Mouse (Mus musculus) kidney, adult 2 months (tissue): ENCODE results near the gene Map4k4. TPM values are rescaled to one million over a fixed set of nuclear protein-coding genes. Genes with fewer than 3 reads are reported as not detected.
A peak's percentile ranks its signal among the peaks of the same experiment; 100 is the strongest.

Experiments
- DNase-seq: peaks from one replicate; pipeline ENCODE4 v3.0.0; 2021
- H3K27ac ChIP-seq: fragments of 200-500 bp; 2 replicates; pipeline ENCODE4 v1.5.1; 2012; ENCODE audit warnings: low read depth, low read length, control low read depth, inconsistent platforms; ENCODE audit not compliant: insufficient read depth
- H3K27me3 ChIP-seq: fragments of 200-500 bp; replicated peaks from 2 replicates; pipeline ENCODE4 v1.6.1; 2012; ENCODE audit warnings: mild to moderate bottlenecking, moderate library complexity, low read length, inconsistent platforms; ENCODE audit not compliant: control insufficient read depth, insufficient read depth
- H3K36me3 ChIP-seq: fragments of 200-500 bp; 2 replicates; pipeline ENCODE4 v1.6.1; 2012; ENCODE audit warnings: mild to moderate bottlenecking, moderate library complexity, low read length, inconsistent platforms; ENCODE audit not compliant: control insufficient read depth, insufficient read depth
- H3K4me1 ChIP-seq: fragments of 200-500 bp; 2 replicates; pipeline ENCODE4 v1.6.1; 2011; ENCODE audit warnings: low read length; ENCODE audit not compliant: control insufficient read depth, insufficient read depth
- H3K4me3 ChIP-seq: fragments of 200-500 bp; 2 replicates; pipeline ENCODE4 v1.5.1; 2011; ENCODE audit warnings: mild to moderate bottlenecking, low read depth, low read length, control low read depth; ENCODE audit not compliant: insufficient read depth
- CTCF ChIP-seq: fragments of 200-500 bp; conservative IDR thresholded peaks from 2 replicates; pipeline ENCODE4 v1.5.1; 2011; ENCODE audit warnings: low read depth, mild to moderate bottlenecking, control low read depth, low read length, moderate library complexity, mixed read lengths; ENCODE audit not compliant: insufficient read depth, insufficient read length
- POLR2A ChIP-seq: fragments of 200-500 bp; IDR thresholded peaks from one replicate; pipeline ENCODE4 v1.6.1; 2011; ENCODE audit warnings: low read depth, low read length, control low read depth
- WGBS: fragments of 180-500 bp; shearing (Covaris S2); methylation state at CpG from one replicate; pipeline ENCODE4 v1.1.7; 2018; 5-methylcytosine and 5-hydroxymethylcytosine counted together
- polyA plus RNA-seq: library from polyadenylated mRNA; depleted of rRNA; stranded (reverse); fragments of >200 nt; gene quantifications from 2 replicates; pipeline ENCODE4 v1.2.3, GENCODE M21; 2012

Map4k4 gene
- polyA plus RNA-seq, 1 experiment, result 29.2 TPM

DNA sequence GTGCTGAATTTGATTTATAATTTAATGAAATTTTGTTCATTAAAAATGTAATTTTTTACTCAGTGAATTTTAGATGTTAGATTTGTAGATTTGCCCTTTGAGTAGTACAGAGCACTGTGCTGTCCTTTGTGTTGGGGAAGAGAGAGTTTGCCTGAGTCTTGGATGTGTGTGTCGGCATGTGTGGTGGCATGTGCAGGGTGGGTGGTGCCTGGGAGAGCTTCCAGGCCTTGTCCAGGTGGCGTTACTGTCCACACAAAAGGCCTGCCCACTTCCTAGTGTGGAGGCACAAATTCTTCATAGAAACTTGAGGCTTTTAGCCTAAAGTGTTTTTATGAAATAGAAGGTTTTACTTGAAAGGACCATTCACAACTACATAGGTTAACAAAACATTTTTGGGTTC, 36.2 kb downstream of the Map4k4 start:
- no peak for DNase-seq
- no peak overlapping the region for H3K27ac ChIP-seq
- H3K27me3 ChIP-seq, result no peaks in the 10 kb centered on the region
- TF ChIP-seq POLR2A, result no peak
- TF ChIP-seq CTCF, result no peak
- H3K36me3 ChIP-seq, result no peaks in the 10 kb centered on the region
- 46% methylated on average over 2 of the region's 2 CpGs for WGBS
- H3K4me1 ChIP-seq, result peaks cover 18% of the 10 kb centered on the region
- no peak overlapping the region for H3K4me3 ChIP-seq

DNA sequence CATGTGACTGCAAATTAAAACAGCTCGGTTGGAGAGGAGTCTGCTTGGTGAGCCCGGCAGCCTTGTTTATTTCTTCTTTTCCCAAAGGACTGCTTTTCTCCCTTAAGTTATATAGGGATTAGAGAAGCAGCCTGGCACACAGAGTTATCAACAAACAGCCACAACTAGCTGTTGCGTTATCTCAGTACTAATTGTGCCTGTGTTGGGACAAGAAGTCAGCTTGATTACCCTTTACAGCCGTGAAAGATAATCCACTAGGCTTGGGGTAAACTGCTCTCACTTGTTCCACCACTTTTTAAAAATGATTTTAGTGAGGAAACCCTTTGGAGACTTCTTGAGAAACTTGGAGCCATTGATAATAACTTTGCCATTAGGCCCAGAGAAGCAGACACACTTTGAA, 36.9 kb downstream of the Map4k4 start:
- H3K27me3 ChIP-seq, result no peaks in the 10 kb centered on the region
- H3K4me1 ChIP-seq, result peaks cover 18% of the 10 kb centered on the region
- H3K27ac ChIP-seq, result no peak overlapping the region
- no peak overlapping the region for H3K4me3 ChIP-seq
- H3K36me3 ChIP-seq, result no peaks in the 10 kb centered on the region
- no peak for TF ChIP-seq CTCF
- TF ChIP-seq POLR2A, result no peak
- DNase-seq, result no peak
- WGBS, result 64% methylated on average over 4 of the region's 4 CpGs

DNA sequence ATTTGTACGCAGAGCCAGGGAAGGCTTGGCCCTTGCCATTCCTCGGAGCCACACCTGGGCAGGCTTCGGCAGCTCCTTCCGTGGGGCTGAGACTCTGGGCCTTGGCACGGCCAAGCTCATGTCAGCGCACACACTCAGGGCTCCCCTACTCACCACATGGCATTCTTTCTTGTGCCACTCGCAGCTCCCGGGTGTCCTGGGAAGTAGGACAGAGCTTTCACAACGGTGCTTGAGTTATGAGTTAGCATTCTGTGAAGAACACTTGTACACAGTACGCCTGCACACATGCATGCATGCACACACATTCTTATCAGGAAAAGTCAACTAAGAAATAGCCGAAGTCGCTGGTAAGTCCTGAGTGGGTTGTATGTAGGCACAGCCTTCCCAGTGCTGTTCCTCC, 38.7 kb downstream of the Map4k4 start:
- Histone ChIP-seq H3K27ac (no peak overlapping the region), H3K4me1 (peaks cover 12% of the 10 kb centered on the region), H3K27me3 (no peaks in the 10 kb centered on the region), H3K4me3 (no peak overlapping the region), H3K36me3 (no peaks in the 10 kb centered on the region)
- DNase-seq, result no peak
- TF ChIP-seq CTCF (no peak), POLR2A (no peak)
- WGBS, result 79% methylated on average over 12 of the region's 12 CpGs

DNA sequence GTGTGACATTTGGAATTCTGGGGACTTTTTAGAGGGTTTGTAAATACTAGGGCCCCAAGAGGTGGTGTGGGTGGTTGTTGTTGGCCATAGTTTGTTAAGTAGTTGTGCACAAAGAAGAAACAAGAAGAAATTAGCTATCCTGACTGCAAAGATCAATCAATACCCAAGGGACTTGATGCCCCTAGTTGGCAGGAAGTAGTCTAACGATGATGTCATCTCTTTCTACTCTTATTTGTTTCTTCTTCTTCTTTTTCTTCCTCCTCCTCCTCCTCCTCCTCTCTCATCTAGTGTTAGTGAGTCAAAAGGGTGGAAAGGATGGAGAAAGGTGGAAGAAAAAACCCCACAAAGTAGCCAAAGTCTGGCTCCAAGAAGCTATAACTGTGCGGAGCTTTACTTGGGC, 39.6 kb downstream of the Map4k4 start:
- Histone ChIP-seq H3K27me3 (no peaks in the 10 kb centered on the region), H3K27ac (no peak overlapping the region), H3K4me3 (no peak overlapping the region), H3K4me1 (peaks cover 15% of the 10 kb centered on the region), H3K36me3 (no peaks in the 10 kb centered on the region)
- no peak for DNase-seq
- no peak for TF ChIP-seq POLR2A
- TF ChIP-seq CTCF, result no peak
- WGBS, result 85% methylated on average over 2 of the region's 2 CpGs

DNA sequence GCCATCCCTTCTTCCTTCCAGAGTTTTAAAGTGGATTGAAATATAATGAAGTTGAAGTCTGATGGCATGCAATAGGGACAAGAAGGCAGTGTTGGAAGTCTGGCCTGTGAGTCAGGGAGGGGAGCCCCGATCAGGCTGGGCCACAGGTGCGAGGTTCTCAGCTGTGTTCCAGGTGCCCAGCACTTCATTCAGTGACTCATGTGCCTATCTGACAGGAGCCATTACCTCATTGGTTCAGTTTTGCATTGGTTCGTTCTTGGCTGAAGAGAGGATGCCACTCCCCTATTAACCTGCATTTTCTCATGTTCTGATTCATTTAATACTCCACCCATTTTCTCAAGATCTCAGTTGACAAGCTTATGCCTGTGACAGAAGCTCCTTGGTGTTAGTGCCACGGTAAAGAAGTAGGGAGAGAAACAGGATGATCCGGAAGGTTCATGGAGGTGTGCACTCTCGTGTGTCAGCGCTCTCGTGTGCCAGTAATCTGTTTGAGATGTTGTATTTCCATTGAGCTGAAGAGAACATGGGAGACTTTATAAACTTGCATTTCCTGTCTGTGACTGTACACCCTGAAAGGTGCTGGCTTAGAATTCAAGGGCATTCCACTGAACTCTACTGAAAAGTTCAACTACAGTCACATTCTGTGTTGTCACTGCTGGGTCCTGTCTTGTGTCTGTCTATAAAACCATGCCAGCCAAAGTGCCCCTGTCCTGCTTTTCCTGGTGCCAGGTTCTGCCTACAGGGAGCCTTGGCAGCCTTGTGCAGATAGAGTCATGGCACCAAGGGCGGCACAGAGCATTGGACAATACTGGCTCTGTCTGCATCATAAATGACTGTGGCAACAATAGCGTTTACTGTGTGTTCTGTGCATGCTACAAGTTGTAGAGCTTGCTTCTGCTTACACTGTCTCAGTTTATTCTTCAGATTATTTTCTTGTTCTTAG, 40.8 kb downstream of the Map4k4 start:
- 61% methylated on average over 10 of the region's 10 CpGs for WGBS
- Histone ChIP-seq H3K27me3 (no peaks in the 10 kb centered on the region), H3K36me3 (no peaks in the 10 kb centered on the region), H3K4me1 (peaks cover 15% of the 10 kb centered on the region), H3K4me3 (no peak overlapping the region), H3K27ac (0 out of 2 replicates have a peak overlapping the region, but pooled peaks have one; percentile 16)
- DNase-seq, result no peak
- TF ChIP-seq CTCF (no peak), POLR2A (no peak)

DNA sequence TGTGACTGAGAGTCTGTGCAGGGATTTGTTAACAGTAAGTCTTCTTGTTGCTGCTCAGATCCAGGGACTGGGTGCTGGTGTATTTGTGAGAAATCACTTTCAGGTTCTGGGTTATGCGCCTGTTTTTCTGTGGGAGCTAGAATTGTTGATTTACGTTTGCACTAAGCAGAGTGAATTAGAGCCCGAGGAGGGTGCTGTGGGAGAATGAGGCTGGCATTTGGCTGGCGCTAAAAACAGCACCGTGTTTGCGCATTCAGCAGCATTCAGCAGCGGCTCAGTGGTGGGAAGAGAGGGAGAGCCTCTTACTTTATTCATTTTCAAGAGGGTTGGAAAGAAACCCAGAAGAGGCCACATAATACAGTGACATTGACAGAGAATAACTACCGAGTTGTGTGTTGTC, 42.2 kb downstream of the Map4k4 start:
- Histone ChIP-seq H3K27ac (no peak overlapping the region), H3K4me3 (no peak overlapping the region), H3K36me3 (no peaks in the 10 kb centered on the region), H3K27me3 (no peaks in the 10 kb centered on the region), H3K4me1 (peaks cover 19% of the 10 kb centered on the region)
- TF ChIP-seq CTCF (no peak), POLR2A (no peak)
- WGBS, result 35% methylated on average over 8 of the region's 8 CpGs
- no peak for DNase-seq

DNA sequence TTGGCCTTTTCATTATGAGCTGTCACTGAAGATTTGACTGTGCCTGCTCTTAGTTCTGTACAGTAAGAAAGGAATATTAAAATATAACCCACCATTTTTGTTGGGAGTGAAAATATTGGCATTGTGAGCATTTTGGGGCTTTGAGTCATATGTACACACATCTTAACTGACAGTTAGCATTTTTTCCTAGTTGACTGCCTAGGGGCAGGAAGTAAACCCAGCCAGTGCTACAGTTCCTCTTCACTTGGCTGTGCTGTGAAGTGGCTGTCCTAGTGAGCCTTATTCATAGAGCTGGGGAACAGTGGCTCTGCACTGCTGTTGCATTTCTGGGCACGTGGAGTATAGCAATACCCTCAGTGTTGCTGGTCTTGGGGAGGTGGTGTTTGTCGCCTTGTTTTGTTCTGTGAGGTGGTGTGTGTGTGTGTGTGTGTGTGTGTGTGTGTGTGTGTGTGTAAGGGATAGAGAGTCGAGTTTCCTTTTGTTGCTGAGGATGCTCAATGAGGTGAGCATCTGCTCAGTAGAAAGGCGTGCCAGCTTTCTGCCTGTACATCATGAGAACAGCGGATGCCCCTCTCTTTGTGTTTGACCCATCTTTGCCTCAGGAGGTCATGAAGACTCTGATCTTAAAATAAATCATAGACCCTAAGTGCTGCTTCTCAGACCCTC, 43.7 kb downstream of the Map4k4 start:
- no peak for TF ChIP-seq CTCF
- no peak for TF ChIP-seq POLR2A
- Histone ChIP-seq H3K4me3 (no peak overlapping the region), H3K27me3 (no peaks in the 10 kb centered on the region), H3K27ac (no peak overlapping the region), H3K4me1 (peaks cover 25% of the 10 kb centered on the region), H3K36me3 (no peaks in the 10 kb centered on the region)
- no peak for DNase-seq
- WGBS, result 52% methylated on average over 5 of the region's 5 CpGs
